Mouse (Mus musculus) heart, adult 8-10 months (tissue): Measurements from ENCODE around the gene Gm11114. TPM values are rescaled to one million over a fixed set of nuclear protein-coding genes. Genes with fewer than 3 reads are reported as not detected.

ENCODE experiments used
- DNase-seq: peaks from one replicate; pipeline ENCODE4 v3.0.0; 2022; ENCODE audit warnings: low spot score
- total RNA-seq, 4 experiments: library from RNA; stranded (reverse); gene quantifications; 2 replicates each; pipeline ENCODE4 v1.2.4; 2022

The Gm11114 gene
- total RNA-seq, 4 experiments from 2014 or later: not detected

GRCm38 (mm10) chr9:85357154-85357860, 44.7 kb downstream of the Gm11114 start:
- DNase-seq: no peak

Other genes starting within 250 kb of the Gm11114 start
- gene Tent5a, start 14.6 kb downstream of the Gm11114 start, total RNA-seq: 1 to 10 TPM; 5.2 to 9.2 (median 7.7) TPM